Mouse (Mus musculus) heart, adult 11 months (tissue): Measurements from ENCODE around the gene Ranbp3l.
A peak's percentile ranks its signal among the peaks of the same experiment; 100 is the strongest.

Experiments used
- DNase-seq: peaks from one replicate; pipeline ENCODE4 v3.0.0; 2022

Gene Ranbp3l

GRCm38 (mm10) chr15:9100446-9101077 lies 132.8 kb downstream of the Ranbp3l start:
- DNase-seq = peak; percentile 60

GRCm38 (mm10) chr15:9106303-9107074 lies 138.7 kb downstream of the Ranbp3l start:
- peak; percentile 76 for DNase-seq

GRCm38 (mm10) chr15:9110526-9111347 lies 143.0 kb downstream of the Ranbp3l start:
- DNase-seq = peak; percentile 54

GRCm38 (mm10) chr15:9111648-9112047 lies 143.9 kb downstream of the Ranbp3l start:
- DNase-seq = peak; percentile 44

GRCm38 (mm10) chr15:9113556-9113955 lies 145.8 kb downstream of the Ranbp3l start:
- DNase-seq = no peak

- DNase-seq = peak; percentile 29
Measured at GRCm38 (mm10) chr15:9114131-9114530, 146.4 kb downstream of the Ranbp3l start.

- peak; percentile 55 for DNase-seq
Measured at GRCm38 (mm10) chr15:9114599-9114998, 146.8 kb downstream of the Ranbp3l start.
